Mouse (Mus musculus): Measurements from ENCODE around the gene Shank3.
A peak's percentile ranks its signal among the peaks of the same experiment; 100 is the strongest.

The Shank3 gene

DNA sequence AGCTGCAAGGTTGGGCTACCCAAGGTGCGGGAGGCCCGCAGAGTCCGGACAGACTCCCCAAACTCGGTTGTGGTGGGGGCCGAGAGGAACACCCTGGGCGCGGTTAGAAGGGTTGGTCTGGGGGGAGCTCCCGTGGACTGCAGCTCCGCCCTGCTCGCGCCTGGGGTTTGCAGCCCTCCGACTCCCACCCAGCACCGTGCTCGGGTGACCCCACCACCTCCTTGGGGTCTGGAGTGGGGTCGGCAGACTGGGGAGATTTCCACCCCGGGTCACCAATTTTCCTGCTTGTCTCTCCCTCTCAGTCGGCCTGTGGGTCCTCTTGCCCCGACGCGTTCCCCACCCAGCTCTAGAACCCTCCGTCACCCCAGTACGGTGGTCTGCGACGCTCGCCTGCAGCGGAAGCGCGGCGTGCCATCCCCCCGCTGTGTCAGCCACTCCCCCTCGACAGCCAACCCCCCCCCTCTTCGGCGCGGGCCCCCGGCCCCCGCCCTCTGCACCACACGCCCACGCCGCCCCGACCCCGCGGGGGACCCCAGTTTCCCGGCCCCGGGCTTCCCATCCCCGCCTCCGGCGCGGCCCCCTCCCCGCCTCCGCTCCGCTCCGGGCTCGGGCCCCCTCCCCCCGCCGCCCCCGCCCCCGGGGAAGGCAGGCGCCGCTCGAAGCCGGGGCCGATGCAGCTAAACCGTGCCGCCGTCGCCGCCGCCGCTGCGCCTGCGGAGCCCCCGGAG is at the start of gene Shank3:
Shank3 (plus strand) TSS at position 663 of the 728 bp plus-strand sequence.
- DNase-seq (ENCODE audit: low spot score in 2 of 2) = no peak

DNA sequence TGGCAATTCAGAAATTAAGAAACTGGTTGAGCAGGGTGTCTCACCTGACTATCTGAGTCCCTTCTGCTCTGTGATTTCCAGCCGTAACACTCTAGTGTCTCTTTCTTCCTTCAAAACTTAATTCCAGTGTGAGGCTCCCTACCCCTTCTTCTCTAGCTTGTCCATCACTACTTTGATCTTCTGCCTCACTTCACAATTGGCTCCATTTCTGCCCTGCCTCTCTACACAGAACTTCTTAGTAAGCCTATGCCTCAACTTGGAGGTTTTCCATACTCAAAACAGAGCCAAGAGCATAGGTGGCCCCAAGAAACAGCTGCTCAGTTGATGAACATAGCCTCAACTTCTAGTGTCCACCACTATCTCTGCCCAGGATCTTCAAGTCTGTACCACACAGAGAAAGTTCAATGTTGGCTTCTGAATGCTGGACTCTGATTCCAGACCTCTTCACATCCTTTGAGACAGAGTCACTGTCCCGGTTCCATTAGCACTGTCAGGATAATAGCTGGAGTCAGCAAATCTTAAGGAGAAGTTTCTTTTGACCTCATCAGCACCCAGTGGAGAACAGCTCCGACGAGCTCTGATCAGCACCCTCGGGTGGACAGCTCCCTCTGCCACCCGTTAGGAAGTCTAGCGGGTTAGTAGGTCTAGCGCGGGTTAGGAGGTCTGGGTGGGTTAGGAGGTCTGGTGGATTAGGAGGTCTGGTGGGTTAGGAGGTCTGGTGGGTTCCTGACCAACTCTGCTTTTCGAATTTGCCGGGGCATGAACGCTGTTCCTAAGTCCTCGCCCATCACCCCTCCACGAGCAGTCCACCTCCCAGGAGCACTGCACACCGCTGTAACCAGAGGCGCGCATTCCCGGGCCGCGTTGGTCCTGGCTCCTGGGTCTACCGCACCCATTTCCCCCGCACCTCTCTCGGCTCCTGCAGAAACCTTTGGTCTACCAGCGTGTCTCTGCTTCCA is 46.2 kb upstream of the Shank3 start:
- peak in 1 of 2 experiments; percentile 52 for DNase-seq (ENCODE audit: low spot score in 2 of 2)

DNA sequence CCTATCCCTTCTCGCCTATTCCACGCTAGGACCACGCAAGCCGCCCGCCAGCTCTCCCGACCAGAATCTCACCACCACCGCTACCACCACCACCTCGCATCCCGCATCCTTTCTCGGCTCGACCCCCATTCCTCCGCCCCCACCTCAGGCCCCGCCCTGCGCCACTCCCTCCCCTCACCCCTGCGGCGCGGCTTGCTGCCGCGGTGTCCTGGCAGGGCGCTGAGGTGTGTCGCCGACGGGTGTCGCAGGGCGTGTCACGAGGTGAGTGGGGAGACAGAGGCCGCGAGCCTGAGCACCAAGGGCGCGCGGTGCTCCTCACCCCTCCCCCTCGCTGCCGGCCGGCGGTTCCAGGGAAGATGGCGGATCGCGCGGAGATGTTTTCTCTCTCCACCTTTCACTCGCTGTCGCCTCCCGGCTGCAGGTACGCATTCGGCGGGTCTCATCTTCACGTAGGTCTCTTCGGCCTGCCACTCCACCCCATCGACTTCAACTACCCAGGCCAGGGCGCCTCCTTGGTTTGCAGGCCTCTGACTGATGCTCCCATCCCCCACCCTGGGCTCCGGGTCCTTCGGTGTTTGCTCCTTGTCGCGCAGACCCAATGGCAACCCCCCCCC is 45.5 kb upstream of the Shank3 start, which contains the start of gene Mapk8ip2:
Mapk8ip2 (plus strand) TSS at position 49 of the 614 bp plus-strand sequence.
- DNase-seq (ENCODE audit: low spot score in 2 of 2) = no peak

DNA sequence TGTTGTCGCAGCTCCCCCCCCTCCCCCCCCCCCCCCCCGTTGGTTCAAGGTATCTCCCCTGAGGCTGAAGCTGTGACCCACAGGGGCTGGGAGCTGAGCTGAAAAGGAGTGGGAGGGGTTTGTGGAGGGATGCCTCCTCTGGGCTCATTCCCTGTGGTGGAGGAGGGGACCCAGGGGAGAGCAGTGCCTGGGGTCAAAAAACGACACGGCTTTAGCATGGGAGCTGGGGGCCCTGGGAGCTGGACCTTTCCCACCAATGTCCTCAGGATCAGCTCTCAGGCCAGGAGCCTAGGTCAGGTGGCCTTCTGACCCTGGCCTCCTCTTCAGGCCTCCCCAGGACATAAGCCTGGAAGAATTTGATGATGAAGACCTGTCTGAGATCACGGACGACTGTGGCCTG is 44.6 kb upstream of the Shank3 start:
- DNase-seq (ENCODE audit: low spot score in 2 of 2) = no peak

DNA sequence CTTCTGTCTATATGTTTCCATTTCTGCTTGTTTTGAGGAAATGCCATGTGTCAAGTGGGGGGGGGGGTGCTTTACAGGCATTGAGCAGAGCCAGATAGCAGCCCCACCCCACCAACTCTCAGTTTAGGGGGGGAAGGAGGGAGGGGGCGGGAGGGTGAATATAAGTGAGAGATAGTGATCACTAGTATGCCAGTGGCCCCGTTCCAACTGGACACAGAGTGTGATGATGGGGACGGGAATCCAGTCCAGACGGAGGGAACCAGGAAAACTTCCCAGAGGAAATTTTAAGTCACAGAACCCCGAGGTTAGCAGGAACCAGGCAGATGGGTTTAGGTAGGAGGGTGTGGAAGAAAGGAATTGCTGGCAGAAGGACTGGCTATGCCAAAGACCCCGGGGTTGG is 43.8 kb upstream of the Shank3 start:
- no peak for DNase-seq (ENCODE audit: low spot score in 2 of 2)

DNA sequence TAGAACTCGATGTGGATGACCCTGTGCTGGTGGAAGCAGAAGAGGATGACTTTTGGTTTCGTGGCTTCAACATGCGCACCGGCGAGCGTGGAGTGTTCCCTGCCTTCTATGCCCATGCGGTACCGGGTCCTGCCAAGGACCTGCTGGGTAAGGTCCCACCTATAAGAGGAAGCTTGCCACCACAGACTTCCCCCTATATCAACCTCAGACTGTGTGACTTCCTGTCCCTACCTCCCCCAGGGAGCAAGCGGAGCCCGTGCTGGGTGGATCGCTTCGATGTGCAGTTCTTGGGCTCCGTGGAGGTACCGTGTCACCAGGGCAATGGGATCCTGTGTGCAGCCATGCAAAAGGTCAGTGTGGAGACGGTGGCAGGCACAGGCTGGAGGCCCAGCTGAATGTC is 40.5 kb upstream of the Shank3 start:
- no peak for DNase-seq (ENCODE audit: low spot score in 2 of 2)

DNA sequence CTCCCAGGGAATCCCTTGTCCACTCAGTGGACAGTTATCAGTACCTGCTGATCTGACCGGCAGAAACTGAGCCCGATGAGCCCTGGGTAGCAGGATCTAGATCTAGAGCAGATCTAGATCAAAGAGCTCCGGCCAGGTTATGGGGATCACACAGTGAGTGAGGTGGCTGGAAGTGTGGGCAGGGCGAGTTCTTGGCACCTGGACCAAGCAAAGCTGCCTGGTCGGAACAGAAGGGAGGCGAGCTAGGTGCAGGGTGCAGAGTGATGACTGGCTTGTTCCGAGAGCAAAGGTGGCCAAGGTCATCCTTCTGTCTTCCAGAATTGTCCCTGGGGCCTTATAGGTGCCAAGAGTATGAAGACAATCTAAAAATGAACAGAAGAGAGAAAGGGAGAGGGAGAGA is 39.6 kb upstream of the Shank3 start:
- no peak for DNase-seq (ENCODE audit: low spot score in 2 of 2)

DNA sequence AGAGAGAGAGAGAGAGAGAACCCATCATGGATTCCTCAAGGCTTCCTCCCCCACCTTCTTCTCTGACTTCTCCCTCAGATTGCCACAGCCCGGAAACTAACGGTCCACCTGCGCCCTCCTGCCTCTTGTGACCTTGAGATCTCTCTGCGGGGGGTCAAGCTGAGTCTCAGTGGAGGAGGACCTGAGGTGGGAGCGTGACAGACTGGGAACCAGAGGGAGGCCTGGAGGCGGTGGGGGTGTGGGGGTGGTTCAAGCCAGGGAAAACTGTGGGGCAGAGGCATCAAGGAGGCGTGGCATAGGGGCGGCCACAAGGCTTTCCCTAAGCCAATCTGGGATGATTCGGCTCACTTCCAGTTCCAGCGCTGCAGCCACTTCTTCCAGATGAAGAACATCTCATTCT is 39.1 kb upstream of the Shank3 start:
- no peak for DNase-seq (ENCODE audit: low spot score in 2 of 2)

DNA sequence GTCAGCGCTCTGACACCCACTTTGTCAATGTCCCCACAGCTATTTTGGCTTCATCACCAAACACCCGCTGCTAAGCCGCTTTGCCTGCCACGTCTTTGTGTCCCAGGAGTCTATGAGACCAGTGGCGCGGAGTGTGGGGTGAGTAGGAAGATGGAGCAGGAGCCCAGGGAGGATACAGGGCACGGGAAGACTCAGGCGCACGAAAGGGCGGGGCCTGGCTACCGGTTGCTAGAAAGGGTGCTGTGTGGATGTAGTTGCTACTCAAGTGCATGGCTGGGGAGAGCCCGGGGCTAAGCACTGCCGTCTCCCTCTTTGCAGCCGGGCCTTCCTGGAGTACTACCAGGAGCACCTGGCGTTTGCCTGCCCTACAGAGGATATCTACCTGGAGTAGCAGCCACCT is 38.1 kb upstream of the Shank3 start:
- DNase-seq (ENCODE audit: low spot score in 2 of 2) = no peak

DNA sequence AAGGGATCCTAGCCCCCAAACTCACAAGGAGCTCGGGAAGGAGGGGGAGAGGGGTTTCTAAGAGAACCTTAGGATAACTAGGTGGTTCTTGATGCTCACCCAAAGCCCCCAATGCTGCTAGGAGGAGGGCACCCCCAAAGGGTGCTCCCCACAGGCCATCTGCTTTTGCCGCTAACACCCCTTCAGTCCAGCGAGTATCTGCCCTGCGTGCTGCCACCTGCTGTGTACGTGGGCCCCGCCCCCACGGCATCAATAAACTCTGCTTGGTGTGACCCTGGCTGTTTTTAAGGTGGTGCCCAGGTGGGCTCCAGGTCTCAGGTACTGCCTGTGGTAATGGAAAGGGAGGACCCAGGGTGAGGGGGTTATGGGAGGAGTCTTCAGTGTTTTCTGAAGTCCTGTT is 37.2 kb upstream of the Shank3 start:
- DNase-seq (ENCODE audit: low spot score in 2 of 2) = no peak

DNA sequence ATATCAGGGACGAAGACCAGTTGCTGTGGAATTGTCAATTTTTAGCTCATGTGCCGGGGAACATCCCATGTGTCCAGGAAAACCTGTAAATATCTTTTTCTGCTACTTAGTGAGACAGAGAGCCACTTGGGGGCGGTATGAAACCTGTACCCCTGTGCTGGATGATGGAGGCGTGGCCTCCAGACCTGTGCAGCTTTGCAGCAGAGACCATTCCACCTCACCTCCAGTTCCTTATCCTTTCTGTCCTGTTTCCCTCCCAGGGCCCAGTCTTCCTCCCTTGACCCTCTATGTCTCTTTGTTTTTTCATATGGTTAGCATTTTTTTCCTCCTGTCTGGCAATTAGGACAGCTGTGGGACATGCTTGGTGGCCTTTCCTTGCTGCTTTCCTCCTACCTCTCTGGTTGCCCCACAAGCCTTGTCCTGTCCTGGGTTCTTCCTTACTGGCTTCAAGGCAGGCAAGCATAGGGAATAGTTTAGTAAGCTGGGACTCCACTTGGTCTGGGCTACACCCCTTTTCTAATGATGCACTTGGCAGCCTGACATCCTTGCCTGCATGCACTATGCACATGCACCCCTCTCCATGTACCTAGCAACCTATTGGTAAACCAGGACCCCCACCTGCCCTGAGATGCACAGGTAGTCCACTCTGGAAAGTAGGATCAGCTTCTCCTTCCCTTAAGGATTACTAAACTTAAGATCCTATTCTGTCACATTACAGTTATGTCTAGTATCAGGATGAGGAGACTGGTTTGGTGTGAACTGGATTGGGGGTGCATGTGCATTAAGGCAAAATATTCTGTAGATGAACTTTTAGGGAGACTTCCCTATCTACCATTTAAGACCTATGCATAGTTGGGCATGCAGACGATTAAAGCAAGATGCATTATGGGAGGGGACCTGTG is 35.8 kb upstream of the Shank3 start:
- DNase-seq (ENCODE audit: low spot score in 2 of 2) = no peak

DNA sequence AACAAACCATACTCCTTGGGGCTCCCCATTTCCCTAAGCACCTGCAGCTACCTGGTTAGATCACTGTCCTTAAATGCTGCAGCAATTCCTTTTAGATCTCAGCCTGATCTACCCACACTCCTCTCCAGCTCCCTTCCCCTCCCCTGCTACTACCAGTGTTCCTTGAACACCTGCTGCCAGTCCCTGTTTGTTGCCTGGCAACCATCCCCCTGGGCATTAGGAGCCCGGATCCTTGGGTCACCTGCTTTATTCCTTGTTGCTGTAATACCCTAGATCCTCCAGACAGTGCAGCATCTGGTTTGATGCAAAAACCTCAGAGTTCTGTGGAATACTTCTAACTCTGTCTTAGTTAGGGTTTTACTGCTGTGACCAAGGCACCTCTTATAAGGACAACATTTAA is 34.4 kb upstream of the Shank3 start:
- no peak for DNase-seq (ENCODE audit: low spot score in 2 of 2)

DNA sequence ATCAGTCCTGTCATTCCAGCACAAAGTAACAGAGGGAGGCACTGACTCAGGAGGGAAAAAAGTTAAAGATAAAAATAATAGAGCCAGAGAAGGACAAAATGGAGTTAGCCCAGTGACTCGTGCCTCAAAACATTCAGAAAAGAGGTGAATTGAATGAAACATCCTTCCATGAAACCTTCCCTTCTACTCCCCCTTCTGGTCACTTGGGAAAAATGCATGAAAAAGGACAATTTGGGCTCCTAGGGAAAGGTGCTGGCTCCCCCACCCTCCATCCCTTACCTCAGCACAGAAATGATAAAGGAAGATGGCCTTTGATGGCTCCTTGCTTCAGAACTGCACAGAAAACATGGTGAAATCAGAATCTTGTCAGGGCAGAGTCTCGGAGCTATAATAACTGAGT is 30.8 kb upstream of the Shank3 start:
- DNase-seq (ENCODE audit: low spot score in 2 of 2) = no peak

DNA sequence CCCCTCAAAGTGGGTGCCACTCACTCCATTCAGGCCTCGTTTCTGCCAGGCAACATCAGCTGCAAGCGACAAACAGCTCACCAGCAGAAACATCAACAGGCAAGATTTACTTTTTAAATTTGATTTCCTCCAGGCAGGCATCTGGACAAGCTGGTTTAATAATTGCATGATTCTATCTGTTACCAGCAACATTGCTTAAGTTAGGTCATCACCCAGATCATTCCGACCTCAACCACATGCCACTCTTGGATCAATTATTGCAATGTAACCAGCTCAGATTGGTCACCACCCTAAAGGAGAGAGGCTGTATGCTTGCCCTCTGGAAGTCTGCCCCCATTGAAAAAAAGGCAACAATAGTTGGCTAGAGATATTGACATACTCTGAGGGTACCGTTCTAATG is 27.9 kb upstream of the Shank3 start:
- DNase-seq (ENCODE audit: low spot score in 2 of 2) = no peak

DNA sequence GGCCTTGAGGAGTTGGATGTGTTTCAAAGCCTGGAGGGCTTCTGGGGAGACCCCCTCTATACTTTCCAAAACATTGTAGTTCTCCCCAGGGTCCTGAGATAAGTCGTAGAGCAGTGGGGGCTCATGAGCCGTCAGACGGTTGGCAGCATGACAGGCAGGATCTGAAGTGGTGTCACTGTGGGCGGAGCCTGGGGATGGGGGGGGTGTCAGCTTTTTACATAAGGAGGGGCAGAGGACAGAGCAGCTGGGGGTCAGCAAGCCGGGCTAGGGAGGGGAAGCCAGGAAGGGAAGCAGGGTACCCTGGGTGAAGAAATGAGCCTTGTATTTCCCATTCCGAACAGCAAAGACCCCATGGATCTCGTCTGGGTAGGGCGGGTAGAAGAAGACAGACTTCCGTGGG is 26.1 kb upstream of the Shank3 start:
- DNase-seq (ENCODE audit: low spot score in 2 of 2) = no peak

DNA sequence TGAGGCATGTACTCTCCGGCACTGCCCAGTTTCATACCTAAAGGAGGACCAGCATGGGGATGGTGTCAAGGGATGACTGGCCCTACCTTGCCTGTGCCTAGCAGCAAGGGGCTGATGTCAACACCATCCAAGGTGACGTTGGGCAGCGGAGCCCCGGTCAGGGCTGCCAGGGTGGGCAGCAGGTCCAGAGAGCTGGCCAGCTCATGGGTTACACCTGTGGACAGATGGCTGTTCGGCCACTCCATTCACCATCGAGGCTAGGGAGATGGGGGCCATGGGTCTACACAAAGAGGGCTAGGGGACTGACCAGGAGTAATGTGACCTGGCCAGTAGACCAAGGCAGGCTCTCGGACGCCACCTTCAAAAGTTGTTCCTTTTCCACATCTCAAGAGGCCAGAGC is 25.5 kb upstream of the Shank3 start:
- DNase-seq (ENCODE audit: low spot score in 2 of 2) = no peak

DNA sequence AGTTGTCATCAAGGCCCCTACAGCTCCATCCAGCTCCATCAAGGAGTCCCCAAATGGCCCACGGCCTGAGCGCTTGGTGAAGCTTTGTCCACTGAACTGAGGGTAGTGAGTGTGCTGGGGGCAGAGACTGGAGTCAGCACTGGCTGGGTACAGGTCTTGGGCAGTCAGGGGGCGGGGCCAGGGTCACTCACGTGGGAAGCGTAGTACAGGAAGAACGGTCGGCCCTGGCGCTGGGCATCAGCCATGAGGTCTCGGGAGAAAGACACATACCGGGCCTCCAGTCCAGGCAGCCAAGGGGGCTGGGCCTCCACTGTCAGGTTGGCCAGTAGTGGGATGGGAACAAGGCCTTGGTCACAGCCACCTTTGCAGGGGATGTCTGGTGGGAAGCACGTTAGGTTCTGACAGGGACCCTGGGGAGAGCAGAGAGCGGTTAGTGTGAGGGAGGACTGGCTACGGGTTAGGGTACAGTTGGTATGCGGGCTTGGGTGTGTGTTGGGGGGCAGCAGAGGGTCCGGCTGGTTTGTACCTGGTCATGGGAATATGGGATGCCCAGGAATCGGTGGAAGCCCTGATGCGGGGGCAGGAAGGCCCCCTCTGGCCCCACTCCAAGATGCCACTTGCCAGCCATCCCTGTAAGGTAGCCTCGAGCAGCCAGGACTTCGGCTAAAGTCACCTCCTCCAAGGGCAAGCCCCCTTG is 24.7 kb upstream of the Shank3 start:
- DNase-seq (ENCODE audit: low spot score in 2 of 2) = no peak

DNA sequence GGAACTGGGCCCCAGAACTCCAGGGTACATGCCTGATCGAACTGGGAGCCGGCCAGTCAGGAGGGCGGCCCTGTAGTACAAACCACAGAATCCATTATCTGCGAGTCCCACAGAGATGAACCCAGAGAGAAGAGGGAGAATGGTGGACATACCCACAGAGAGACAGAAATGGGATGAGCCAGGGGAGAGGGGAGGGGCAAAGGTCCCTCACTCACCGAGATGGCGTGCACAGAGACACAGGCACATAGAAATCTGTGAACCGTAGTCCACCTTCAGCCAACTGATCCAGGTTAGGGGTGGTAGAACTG is 24.2 kb upstream of the Shank3 start:
- no peak for DNase-seq (ENCODE audit: low spot score in 2 of 2)

DNA sequence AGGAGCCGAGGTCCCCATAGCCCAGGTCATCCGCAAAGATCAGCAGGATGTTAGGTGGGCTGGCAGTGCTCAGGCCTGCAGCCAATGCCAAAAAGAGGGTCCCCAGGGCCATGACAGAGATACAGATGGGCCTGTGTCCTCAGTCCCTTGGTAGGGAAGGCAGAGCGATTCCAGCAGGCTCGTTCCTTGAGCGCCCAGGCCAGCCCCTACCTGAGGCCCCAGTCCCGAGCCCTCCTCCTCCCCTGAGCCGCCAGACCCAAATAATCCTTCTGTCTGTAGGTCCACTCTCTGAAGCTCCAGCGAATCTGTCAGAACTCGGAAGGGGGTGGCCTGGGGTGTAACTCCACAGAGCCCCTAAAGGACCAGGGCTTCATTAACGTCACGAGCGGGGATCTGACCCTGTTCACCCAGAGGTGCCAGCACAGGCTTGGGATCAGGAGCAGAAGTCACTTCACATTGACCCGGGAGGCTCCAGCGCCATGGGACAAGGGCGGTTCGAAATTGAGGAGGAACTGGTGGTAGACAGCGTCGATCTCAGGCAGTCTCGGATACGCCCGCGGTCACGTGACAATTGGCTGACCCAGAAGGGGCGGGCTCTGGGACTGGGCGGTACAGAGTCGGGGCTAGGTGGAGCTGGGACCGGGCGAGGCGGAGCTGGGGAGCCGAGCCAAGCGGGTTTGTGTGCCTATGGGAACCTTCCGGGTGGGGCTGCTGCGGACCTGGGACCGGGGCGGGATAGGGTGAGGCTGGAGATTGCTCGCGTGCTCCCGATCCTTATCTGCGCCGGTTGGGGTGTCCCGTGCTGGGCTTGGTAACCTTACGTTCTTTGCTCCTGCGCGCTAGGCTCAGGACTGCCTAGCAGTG is 23.6 kb upstream of the Shank3 start:
- peak; percentile 90 to 95 for DNase-seq (ENCODE audit: low spot score in 2 of 2)

DNA sequence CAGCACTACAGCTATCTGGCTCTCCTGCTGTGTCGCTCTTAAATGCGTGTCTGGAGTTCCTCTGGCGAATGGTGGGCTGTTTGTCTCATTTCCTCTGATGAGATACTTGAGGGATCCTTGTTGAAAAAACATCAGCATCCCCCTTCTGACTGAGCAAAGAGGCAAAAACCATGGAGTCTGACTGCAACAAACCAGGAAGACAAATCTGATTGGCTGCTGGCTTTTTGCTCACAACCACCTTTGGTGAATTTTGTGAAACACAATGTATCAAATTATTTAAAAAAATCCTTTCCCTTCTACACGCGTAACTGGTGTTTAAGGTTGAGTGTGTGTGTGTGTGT is 23.0 kb upstream of the Shank3 start:
- no peak for DNase-seq (ENCODE audit: low spot score in 2 of 2)

All from urinary bladder, postnatal 4 days (tissue).